Mouse (Mus musculus) stomach, postnatal 0 days (tissue): ENCODE measurements at regions not wholly inside any gene's neighbourhood (a gene's known extent, or its start where the extent isn't known, plus 50 kb on each side); places are given as distances from the start of the nearest gene placed in this dataset.

ENCODE experiments used
- CTCF ChIP-seq: IDR thresholded peaks from 2 replicates; pipeline ENCODE4 v1.5.1; 2016; ENCODE audit warnings: antibody characterized with exemption, low read depth, mild to moderate bottlenecking, moderate library complexity
- EP300 ChIP-seq: optimal IDR thresholded peaks from 2 replicates; pipeline ENCODE3; 2016; ENCODE audit warnings: antibody characterized with exemption

- TF ChIP-seq EP300 (no peak), CTCF (no peak)
Observed at GRCm38 (mm10) chr7:83329809-83330412, 254.8 kb upstream of the Tmc3 start.
